Mouse (Mus musculus): ENCODE data around the gene Hsp90ab1.

Hsp90ab1 gene

DNA sequence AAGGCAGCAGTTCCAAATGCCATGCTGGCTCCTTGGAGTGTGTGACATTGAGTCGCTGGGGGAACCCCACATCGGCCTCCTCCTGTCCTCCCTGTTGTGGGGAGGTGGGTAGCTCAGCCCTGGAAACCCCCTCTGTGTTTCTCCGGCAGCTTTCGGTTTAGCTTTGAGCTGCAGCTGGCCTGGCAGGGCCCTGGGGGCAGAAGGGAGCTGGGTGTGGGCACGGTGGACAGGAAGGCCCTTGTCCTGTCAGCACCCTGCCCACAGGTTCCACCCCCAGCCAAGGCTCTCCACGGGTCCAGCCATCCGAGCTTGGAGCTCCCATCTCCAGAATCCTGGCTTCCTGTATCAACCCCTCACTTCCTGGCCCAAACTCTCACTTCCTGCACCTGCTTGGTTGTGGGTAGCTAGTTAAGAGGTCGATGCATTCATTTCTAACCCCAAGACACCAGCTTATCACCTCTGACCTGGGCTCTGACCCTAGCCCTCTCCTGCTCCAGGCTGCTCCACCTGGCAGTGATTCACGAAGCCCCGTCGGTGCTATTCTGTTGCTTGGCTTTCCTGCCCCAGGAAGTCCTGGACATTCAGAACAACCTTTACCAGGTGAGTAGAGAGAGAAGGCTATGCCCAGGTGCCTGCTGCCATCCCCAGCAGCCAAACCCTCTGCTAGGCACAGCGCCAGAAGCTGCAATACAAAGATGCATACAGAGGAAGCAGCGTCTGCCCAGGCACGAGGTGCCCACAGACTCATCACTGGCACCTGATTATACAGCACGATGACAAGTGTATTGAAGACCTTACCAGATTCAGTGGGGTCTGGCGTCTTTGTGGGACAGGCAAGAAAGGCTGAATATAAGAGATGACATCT lies 14.8 kb downstream of the Hsp90ab1 start:
- DNase-seq (ENCODE audit: extremely low spot score, low read depth, low spot score) = no peak

GRCm38 (mm10) chr17:45557246-45557824 lies 15.7 kb downstream of the Hsp90ab1 start:
- no peak for DNase-seq (ENCODE audit: extremely low spot score, low read depth, low spot score)

DNA sequence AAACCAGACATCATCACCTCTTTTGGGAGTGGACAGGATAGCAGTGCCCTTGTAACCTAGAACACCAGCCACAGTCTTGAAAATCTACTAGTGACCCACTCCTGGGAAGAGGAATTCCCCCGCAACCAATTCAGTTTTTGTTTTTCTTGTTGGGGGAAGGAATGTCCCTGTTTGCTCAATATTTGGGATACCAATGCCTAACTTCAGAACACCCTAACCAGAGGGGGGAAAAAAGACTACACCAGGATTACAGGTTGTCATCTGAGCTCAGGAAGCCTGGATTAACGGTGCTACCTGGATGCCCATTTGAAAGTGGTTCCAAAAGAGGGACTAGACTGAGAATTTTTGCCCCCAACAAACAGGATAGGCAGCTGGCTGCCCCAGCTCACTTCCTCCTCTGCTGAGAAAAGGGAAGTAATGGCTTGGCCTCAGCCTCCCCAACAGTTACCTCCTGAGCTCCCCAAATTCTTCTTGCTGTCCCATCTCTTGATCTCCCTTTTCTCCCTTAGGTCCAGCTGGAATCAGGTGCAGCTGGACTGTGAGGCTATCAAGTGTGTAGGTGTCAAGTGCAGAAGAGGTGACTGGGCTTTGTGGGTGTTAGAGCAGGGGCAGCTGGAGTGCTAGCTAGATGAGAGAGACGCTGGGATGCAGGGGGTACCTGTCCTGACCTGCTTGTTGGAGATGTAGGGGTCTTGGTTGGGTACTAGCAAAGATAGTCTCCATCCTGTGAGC lies 16.4 kb downstream of the Hsp90ab1 start:
- DNase-seq (ENCODE audit: extremely low spot score, low read depth, low spot score) = no peak

GRCm38 (mm10) chr17:45556107-45556489 lies 17.0 kb downstream of the Hsp90ab1 start:
- DNase-seq (ENCODE audit: extremely low spot score, low read depth, low spot score) = no peak

GRCm38 (mm10) chr17:45555452-45556106 lies 17.5 kb downstream of the Hsp90ab1 start, which contains the start of gene Nfkbie:
Gene Nfkbie (plus strand): TSS chr17:45555703.
- no peak for DNase-seq (ENCODE audit: extremely low spot score, low read depth, low spot score)

DNA sequence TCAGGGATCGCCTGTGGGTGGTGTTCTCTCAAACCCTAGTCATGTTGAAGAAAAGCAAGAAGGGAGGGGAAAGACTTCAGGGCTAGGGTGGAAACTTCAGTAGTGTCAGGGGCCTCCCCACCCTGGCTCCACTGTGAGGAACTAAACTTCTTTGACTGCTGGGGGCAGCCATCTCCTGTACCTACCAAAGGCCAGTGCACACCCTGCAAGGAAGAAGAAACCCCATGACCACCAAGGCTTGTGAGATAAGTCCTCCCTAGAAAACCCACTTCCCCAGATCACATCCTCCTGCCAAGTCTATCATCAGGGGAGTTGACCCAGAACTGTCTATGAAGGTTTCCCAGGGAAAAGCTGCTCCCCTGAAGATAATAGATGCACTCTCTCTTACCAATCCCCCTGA lies 18.7 kb downstream of the Hsp90ab1 start:
- no peak for DNase-seq (ENCODE audit: extremely low spot score, low read depth, low spot score)

GRCm38 (mm10) chr17:45553065-45553464 lies 20.0 kb downstream of the Hsp90ab1 start:
- DNase-seq (ENCODE audit: extremely low spot score, low read depth, low spot score) = no peak

- DNase-seq (ENCODE audit: extremely low spot score, low read depth, low spot score) = no peak
Measured at GRCm38 (mm10) chr17:45551816-45552451, 21.1 kb downstream of the Hsp90ab1 start.

GRCm38 (mm10) chr17:45551249-45551796 lies 21.7 kb downstream of the Hsp90ab1 start:
- no peak for DNase-seq (ENCODE audit: extremely low spot score, low read depth, low spot score)

DNA sequence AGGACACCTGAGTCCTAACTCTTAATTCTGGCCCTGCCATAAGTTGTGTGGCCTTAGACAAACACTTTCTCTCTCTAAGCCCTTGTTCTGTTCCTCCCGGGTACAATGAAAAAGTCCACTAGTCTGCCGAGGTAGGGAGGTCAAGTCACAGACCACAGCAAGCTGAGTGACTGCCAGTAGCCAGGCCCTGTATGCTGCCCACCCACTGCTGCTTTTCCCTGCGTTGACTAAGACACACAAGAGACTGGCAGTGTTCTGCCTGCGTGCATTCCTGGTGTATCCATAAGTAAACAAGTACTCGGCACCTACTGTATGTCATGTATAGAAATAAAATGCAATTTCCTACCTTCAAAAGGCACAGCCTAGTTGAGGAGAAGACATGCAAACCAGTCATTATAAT lies 22.8 kb downstream of the Hsp90ab1 start:
- no peak for DNase-seq (ENCODE audit: extremely low spot score, low read depth, low spot score)

GRCm38 (mm10) chr17:45549617-45550181 lies 23.4 kb downstream of the Hsp90ab1 start, which contains the start of gene Tmem151b:
Gene Tmem151b (minus strand): TSS chr17:45549677.
- no peak for DNase-seq (ENCODE audit: extremely low spot score, low read depth, low spot score)

- DNase-seq (ENCODE audit: extremely low spot score, low read depth, low spot score) = no peak
Measured at GRCm38 (mm10) chr17:45548541-45549512, 24.2 kb downstream of the Hsp90ab1 start.

- DNase-seq (ENCODE audit: extremely low spot score, low read depth, low spot score) = no peak
Measured at GRCm38 (mm10) chr17:45547461-45548190, 25.4 kb downstream of the Hsp90ab1 start.

- no peak for DNase-seq (ENCODE audit: extremely low spot score, low read depth, low spot score)
Measured at GRCm38 (mm10) chr17:45546941-45547340, 26.1 kb downstream of the Hsp90ab1 start.

GRCm38 (mm10) chr17:45545278-45545961 lies 27.7 kb downstream of the Hsp90ab1 start:
- no peak for DNase-seq (ENCODE audit: extremely low spot score, low read depth, low spot score)

DNA sequence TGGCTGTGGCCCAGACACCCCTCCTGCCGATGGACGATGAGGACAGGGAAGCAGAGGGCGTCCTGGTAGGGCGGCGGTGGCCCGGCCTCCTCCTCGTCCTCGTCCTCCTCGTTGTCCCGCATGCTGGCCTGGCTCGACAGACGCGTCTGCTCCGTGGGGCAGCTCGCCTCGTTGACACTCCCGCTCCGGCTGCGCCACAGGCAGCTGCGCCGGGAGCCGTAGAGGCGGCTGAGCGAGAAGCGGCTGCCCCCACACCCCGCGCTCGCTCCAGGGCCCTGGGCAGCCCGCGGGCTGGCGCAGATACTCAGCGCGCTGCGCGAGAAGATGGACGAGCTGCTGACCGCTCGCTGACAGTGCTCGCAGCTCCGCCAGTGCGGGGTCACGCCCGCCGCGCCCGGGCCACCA lies 28.2 kb downstream of the Hsp90ab1 start:
- DNase-seq (ENCODE audit: extremely low spot score, low read depth, low spot score) = no peak

DNA sequence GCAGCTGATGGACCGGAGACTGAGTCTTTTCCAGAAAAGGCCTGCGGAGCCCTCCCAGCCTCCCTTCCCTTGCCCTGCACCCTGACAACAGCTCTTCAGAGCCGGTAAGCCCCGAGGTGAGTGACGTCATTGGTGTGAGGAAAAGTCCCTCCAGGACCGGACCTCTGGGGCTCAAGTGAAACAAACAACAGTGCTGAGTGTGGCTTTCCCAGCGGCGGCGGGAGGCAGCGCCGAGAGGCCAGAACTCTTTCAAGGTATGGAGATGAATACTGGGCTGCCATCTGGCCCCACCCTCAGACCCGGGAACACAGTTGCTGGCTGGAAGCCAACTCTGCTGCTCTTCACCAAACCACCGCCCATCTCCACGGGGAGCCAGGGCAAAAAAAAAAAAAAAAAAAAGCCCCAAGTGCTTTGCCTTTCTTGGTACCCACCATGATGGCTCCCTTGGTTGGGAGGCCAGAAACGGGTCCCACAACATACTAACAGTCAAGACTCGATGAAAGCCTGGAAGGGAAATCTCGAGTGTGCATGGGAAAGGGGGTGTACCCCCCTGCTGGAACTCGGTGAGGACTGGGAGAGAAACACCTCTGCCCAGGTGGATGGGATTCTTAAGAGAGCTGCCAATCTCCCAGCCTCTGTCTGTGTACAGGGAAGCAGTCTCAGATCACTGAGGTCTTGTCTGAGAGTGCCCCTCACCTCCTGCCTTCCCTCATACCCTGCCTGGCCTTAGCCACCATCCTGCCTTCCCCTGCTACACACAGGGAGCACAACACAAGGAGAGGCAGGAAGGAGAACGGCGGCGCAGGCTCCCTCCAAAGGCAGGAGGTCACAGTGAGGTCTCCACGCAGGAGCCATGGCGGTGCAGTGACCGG lies 28.8 kb downstream of the Hsp90ab1 start:
- DNase-seq (ENCODE audit: extremely low spot score, low read depth, low spot score) = no peak

All from hindlimb bud, embryonic 11.5 days (tissue).